Mouse (Mus musculus) yolk sac, embryonic 10.5 days (tissue): ENCODE data around the gene Gins2.

ENCODE experiments used
- DNase-seq: peaks from one replicate; pipeline ENCODE4 v3.0.0-alpha.2; 2017; ENCODE audit warnings: low spot score

Gene Gins2

GRCm38 (mm10) chr8:120599504-120599903 lies 10.4 kb upstream of the Gins2 start:
- no peak for DNase-seq

GRCm38 (mm10) chr8:120598579-120598978 lies 9.5 kb upstream of the Gins2 start:
- DNase-seq: no peak

GRCm38 (mm10) chr8:120595963-120596362 lies 6.9 kb upstream of the Gins2 start:
- DNase-seq: no peak

- DNase-seq: no peak
Observed at GRCm38 (mm10) chr8:120594571-120594970, 5.5 kb upstream of the Gins2 start.

GRCm38 (mm10) chr8:120591587-120592292 lies 2.6 kb upstream of the Gins2 start:
- no peak for DNase-seq

GRCm38 (mm10) chr8:120589921-120590320 lies 817 bp upstream of the Gins2 start:
- DNase-seq: no peak

- no peak for DNase-seq
Observed at GRCm38 (mm10) chr8:120585521-120585920, 3.6 kb downstream of the Gins2 start.

GRCm38 (mm10) chr8:120581811-120582210 lies 7.3 kb downstream of the Gins2 start:
- no peak for DNase-seq

- DNase-seq: no peak
Observed at GRCm38 (mm10) chr8:120581329-120581728, 7.8 kb downstream of the Gins2 start.

- DNase-seq: no peak
Observed at GRCm38 (mm10) chr8:120580336-120581000, 8.6 kb downstream of the Gins2 start.

- DNase-seq: no peak
Observed at GRCm38 (mm10) chr8:120577821-120578220, 11.3 kb downstream of the Gins2 start.

- peak; percentile 90 for DNase-seq
Observed at GRCm38 (mm10) chr8:120575801-120576200, 13.3 kb downstream of the Gins2 start.

- DNase-seq: no peak
Observed at GRCm38 (mm10) chr8:120574941-120575340, 14.2 kb downstream of the Gins2 start.

- DNase-seq: no peak
Observed at GRCm38 (mm10) chr8:120573866-120574265, 15.2 kb downstream of the Gins2 start.

GRCm38 (mm10) chr8:120572534-120572933 lies 16.6 kb downstream of the Gins2 start:
- DNase-seq: no peak

- no peak for DNase-seq
Observed at GRCm38 (mm10) chr8:120571561-120571960, 17.5 kb downstream of the Gins2 start.

GRCm38 (mm10) chr8:120569939-120570715 lies 19.0 kb downstream of the Gins2 start:
- peak; percentile 57 for DNase-seq

- DNase-seq: no peak
Observed at GRCm38 (mm10) chr8:120569123-120569522, 20.0 kb downstream of the Gins2 start.

GRCm38 (mm10) chr8:120568164-120568798 lies 20.8 kb downstream of the Gins2 start:
- no peak for DNase-seq

GRCm38 (mm10) chr8:120567731-120568130 lies 21.4 kb downstream of the Gins2 start:
- no peak for DNase-seq

- DNase-seq: no peak
Observed at GRCm38 (mm10) chr8:120566681-120567080, 22.4 kb downstream of the Gins2 start.

GRCm38 (mm10) chr8:120565151-120565711 lies 23.9 kb downstream of the Gins2 start:
- no peak for DNase-seq
